Mouse (Mus musculus): ENCODE measurements around the gene Krt76.

DNA sequence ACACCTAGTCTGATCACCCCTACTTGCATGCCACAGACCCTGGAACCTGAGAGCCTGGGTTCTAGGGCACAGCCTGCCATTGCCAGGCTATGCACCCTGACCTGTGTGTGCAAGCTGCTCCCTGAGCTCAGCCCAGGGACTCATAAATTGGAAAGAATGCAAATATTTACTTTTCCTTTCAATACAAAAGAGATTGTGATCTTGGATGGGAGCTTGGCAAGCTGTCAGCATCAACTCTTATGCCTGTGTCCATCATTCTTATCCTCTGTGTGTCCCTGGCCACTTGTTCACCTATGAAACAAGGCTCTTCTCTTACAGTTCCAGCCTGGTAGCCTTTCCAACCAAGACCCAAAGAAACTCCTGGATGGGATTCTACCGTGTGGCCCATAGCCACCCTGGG lies 32.3 kb upstream of the Krt76 start:
- TF ChIP-seq CTCF (IDR thresholded peaks at IDR 0.05; ENCODE audit: borderline replicate concordance, insufficient read depth, low read length) (no peak), POLR2A (IDR thresholded peaks at IDR 0.05; ENCODE audit: low read depth, low read length) (no peak)
